Mouse (Mus musculus): ENCODE data around the gene Frmpd1. TPM values are rescaled to one million over a fixed set of nuclear protein-coding genes. Genes with fewer than 3 reads are reported as not detected.

Gene Frmpd1
- total and polyA plus RNA-seq, 3 experiments, result not detected

- dilution Hi-C loops (cut with MboI; ENCODE audit: extremely low pct_ligation_motif_present, extremely low pct_unique_long_range_greater_than_20kb, low sequenced_read_pairs), result no loop called here
- Histone ChIP-seq H3K27me3 (replicated peaks) (no peaks in the 10 kb centered on the region), H3K27ac (ENCODE audit: insufficient read depth, low read depth) (no peak overlapping the region), H3K4me2 (ENCODE audit: insufficient read depth, low read depth, poor library complexity, severe bottlenecking) (no peak overlapping the region), H3K36me3 (replicated peaks in 1 of 2; ENCODE audit: control insufficient read depth in 1 of 2, insufficient read depth in 1 of 2, low read length in 1 of 2) (no peaks in the 10 kb centered on the region), H3K9ac (ENCODE audit: insufficient read depth, low read depth) (no peak overlapping the region), H3K4me1 (ENCODE audit: control insufficient read depth in 1 of 2, insufficient read depth in 2 of 2) (no peaks in the 10 kb centered on the region), H3K9me3 (replicated peaks; ENCODE audit: low read length) (no peaks in the 10 kb centered on the region), H3K79me2 (replicated peaks; ENCODE audit: control insufficient read depth, extremely low read depth, insufficient read depth, poor library complexity, severe bottlenecking) (no peaks in the 10 kb centered on the region), H3K4me3 (replicated peaks in 1 of 3; ENCODE audit: low read depth in 2 of 3, low read length in 2 of 3, poor library complexity in 1 of 3) (no peak overlapping the region)
- in situ Hi-C loops (cut with MboI; ENCODE audit: low pct_ligation_motif_present, low pct_unique_long_range_greater_than_20kb, low sequenced_read_pairs), result no loop called here
- DNase-seq (ENCODE audit: extremely low read depth), result no peak
- TF ChIP-seq ZC3H11A (IDR thresholded peaks at IDR 0.05; ENCODE audit: low read depth, low read length), result no peak
- TF ChIP-seq POLR2A (IDR thresholded peaks at IDR 0.05; ENCODE audit: low read depth, low read length), result no peak
Measured at GRCm38 (mm10) chr4:45165477-45165876, 19.2 kb upstream of the Frmpd1 start.

GRCm38 (mm10) chr4:45165955-45166354 is 18.7 kb upstream of the Frmpd1 start:
- no peaks in the 10 kb centered on the region for H3K79me2 ChIP-seq (replicated peaks; ENCODE audit: control insufficient read depth, extremely low read depth, insufficient read depth, poor library complexity, severe bottlenecking)
- no peak for TF ChIP-seq CTCF (conservative IDR thresholded peaks at IDR 0.05 in 1 of 2, IDR thresholded peaks at IDR 0.05 in 1 of 2; ENCODE audit: low read depth in 2 of 2, low read length in 2 of 2)
- TF ChIP-seq GABPA (IDR thresholded peaks at IDR 0.05; ENCODE audit: insufficient replicate concordance, low read depth, low read length), result no peak
- TF ChIP-seq ZMIZ1 (IDR thresholded peaks at IDR 0.05; ENCODE audit: low read depth, low read length), result no peak

GRCm38 (mm10) chr4:45171340-45171739 is 13.3 kb upstream of the Frmpd1 start:
- H3K9ac ChIP-seq (ENCODE audit: insufficient read depth, low read depth), result no peak overlapping the region
- no peaks in the 10 kb centered on the region for H3K27me3 ChIP-seq (replicated peaks)
- DNase-seq (ENCODE audit: extremely low read depth), result no peak
- no peaks in the 10 kb centered on the region for H3K4me1 ChIP-seq (ENCODE audit: control insufficient read depth in 1 of 2, insufficient read depth in 2 of 2)
- dilution Hi-C loops (cut with MboI; ENCODE audit: extremely low pct_ligation_motif_present, extremely low pct_unique_long_range_greater_than_20kb, low sequenced_read_pairs) (no loop called here), in situ Hi-C loops (cut with MboI; ENCODE audit: low pct_ligation_motif_present, low pct_unique_long_range_greater_than_20kb, low sequenced_read_pairs) (no loop called here)
- peaks cover under 1% of the 10 kb centered on the region for H3K9me3 ChIP-seq (replicated peaks; ENCODE audit: low read length)
- TF ChIP-seq SMC3 (IDR thresholded peaks at IDR 0.05; ENCODE audit: low read depth, low read length), result no peak
- TF ChIP-seq USF2 (conservative IDR thresholded peaks at IDR 0.05; ENCODE audit: low read depth, low read length), result no peak
- TF ChIP-seq PAX5 (IDR thresholded peaks at IDR 0.05; ENCODE audit: low read length), result no peak
- no peaks in the 10 kb centered on the region for H3K36me3 ChIP-seq (replicated peaks in 1 of 2; ENCODE audit: control insufficient read depth in 1 of 2, insufficient read depth in 1 of 2, low read length in 1 of 2)
- H3K79me2 ChIP-seq (replicated peaks; ENCODE audit: control insufficient read depth, extremely low read depth, insufficient read depth, poor library complexity, severe bottlenecking), result no peaks in the 10 kb centered on the region
- H3K27ac ChIP-seq (ENCODE audit: insufficient read depth, low read depth), result no peak overlapping the region
- no peak overlapping the region for H3K4me3 ChIP-seq (replicated peaks in 1 of 3; ENCODE audit: low read depth in 2 of 3, low read length in 2 of 3, poor library complexity in 1 of 3)
- no peak overlapping the region for H3K4me2 ChIP-seq (ENCODE audit: insufficient read depth, low read depth, poor library complexity, severe bottlenecking)

More at GRCm38 (mm10) chr4:45165955-45166354, 18.7 kb upstream of the Frmpd1 start:
- in situ Hi-C loops (cut with MboI; ENCODE audit: low pct_ligation_motif_present, low pct_unique_long_range_greater_than_20kb, low sequenced_read_pairs) (no loop called here), dilution Hi-C loops (cut with MboI; ENCODE audit: extremely low pct_ligation_motif_present, extremely low pct_unique_long_range_greater_than_20kb, low sequenced_read_pairs) (no loop called here)
- Histone ChIP-seq H3K27ac (ENCODE audit: insufficient read depth, low read depth) (no peak overlapping the region), H3K9me3 (replicated peaks; ENCODE audit: low read length) (no peaks in the 10 kb centered on the region), H3K4me1 (ENCODE audit: control insufficient read depth in 1 of 2, insufficient read depth in 2 of 2) (no peaks in the 10 kb centered on the region), H3K4me3 (replicated peaks in 1 of 3; ENCODE audit: low read depth in 2 of 3, low read length in 2 of 3, poor library complexity in 1 of 3) (no peak overlapping the region), H3K36me3 (replicated peaks in 1 of 2; ENCODE audit: control insufficient read depth in 1 of 2, insufficient read depth in 1 of 2, low read length in 1 of 2) (no peaks in the 10 kb centered on the region), H3K4me2 (ENCODE audit: insufficient read depth, low read depth, poor library complexity, severe bottlenecking) (no peak overlapping the region), H3K27me3 (replicated peaks) (no peaks in the 10 kb centered on the region), H3K9ac (ENCODE audit: insufficient read depth, low read depth) (no peak overlapping the region)
- no peak for DNase-seq (ENCODE audit: extremely low read depth)

Data from CH12.LX (cell line).